Mouse (Mus musculus): ENCODE data around the gene Rif1. TPM values are rescaled to one million over a fixed set of nuclear protein-coding genes. Genes with fewer than 3 reads are reported as not detected.
A peak's percentile ranks its signal among the peaks of the same experiment; 100 is the strongest.
"Not testable (repeated sequence)": the region's sequence is repeated elsewhere in the genome, so short reads cannot be mapped to it uniquely, and the experiment has no call there.

The Rif1 gene
- total and polyA plus RNA-seq, 2 experiments = 1.1 to 13.3 TPM

DNA sequence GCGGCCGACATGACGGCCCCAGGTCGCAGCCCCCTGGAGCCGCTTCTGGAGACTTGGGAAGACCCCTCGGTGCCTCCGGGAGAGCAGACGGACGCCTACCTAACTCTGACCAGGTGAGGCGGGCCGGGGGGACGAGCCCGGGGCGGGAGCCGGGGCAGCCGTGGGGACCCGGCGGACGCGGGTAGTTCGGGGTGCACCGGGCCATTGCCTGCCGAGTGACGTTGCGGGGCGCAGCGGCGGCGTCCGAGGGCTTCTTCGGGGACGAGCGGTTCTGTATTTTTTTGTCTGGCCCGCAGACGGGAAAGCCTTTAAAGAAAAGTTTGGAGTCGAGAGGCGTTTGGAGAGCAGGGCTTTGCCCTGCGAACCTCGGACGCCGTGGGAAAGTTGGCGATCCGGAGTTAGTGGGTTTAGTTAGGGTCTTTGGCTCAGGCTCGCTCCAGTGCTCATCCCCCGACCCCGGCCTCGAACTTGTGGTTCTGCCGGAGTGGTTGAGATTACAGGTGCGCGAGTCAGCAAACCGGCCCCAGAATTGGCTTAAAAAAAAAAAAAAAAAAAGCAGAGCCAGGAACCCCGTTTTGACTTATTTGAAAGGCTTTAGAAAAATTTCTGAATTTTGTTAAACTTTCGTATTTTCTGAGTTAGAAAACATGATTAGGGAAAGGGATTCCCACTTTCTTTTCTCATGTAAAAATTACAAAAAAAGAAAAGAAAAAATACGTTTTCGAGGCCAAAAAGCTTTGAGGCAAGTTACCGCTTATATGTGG lies 691 bp downstream of the Rif1 start:
- TF ChIP-seq CTCF (IDR thresholded peaks at IDR 0.05; ENCODE audit: low read depth, low read length) (no peak), POLR2A (IDR thresholded peaks at IDR 0.05; ENCODE audit: extremely low read depth, insufficient read depth, low read length) (no peak)
- no peaks in the 10 kb centered on the region for H3K27me3 ChIP-seq (ENCODE audit: control insufficient read depth, insufficient read depth, low read length)
- H3K9ac ChIP-seq (ENCODE audit: low read depth, low read length) = peak overlapping the region; percentile 94
- 2% methylated on average over 56 of the region's 56 CpGs for whole genome bisulfite sequencing
- no peak for DNase-seq (ENCODE audit: extremely low read depth, low read depth, low spot score)
- H3K4me1 ChIP-seq (ENCODE audit: control insufficient read depth, insufficient read depth, low read length) = peaks cover 6% of the 10 kb centered on the region
- peak overlapping the region; percentile 63 for H3K27ac ChIP-seq (replicated peaks; ENCODE audit: insufficient read depth, low read depth, low read length)
- peaks cover 11% of the 10 kb centered on the region for H3K36me3 ChIP-seq (ENCODE audit: control insufficient read depth, insufficient read depth, low read length)
- no peaks in the 10 kb centered on the region; the same call in 1 of the 2 replicates for H3K79me2 ChIP-seq (ENCODE audit: control insufficient read depth, insufficient read depth, low read length)
- H3K4me3 ChIP-seq (ENCODE audit: insufficient read depth, low read depth, low read length) = peak overlapping the region; percentile 93

GRCm38 (mm10) chr2:52078666-52079065 lies 6.0 kb downstream of the Rif1 start:
- H3K4me3 ChIP-seq (ENCODE audit: insufficient read depth, low read depth, low read length) = no peak overlapping the region
- TF ChIP-seq CTCF (IDR thresholded peaks at IDR 0.05; ENCODE audit: low read depth, low read length) (no peak), POLR2A (IDR thresholded peaks at IDR 0.05; ENCODE audit: extremely low read depth, insufficient read depth, low read length) (no peak)
- no peak overlapping the region for H3K27ac ChIP-seq (replicated peaks; ENCODE audit: insufficient read depth, low read depth, low read length)
- H3K4me1 ChIP-seq (ENCODE audit: control insufficient read depth, insufficient read depth, low read length) = peaks cover 2% of the 10 kb centered on the region; the same call in 1 of the 2 replicates
- peaks cover 39% of the 10 kb centered on the region for H3K36me3 ChIP-seq (ENCODE audit: control insufficient read depth, insufficient read depth, low read length)
- DNase-seq (ENCODE audit: extremely low read depth, low read depth, low spot score) = no peak
- H3K9ac ChIP-seq (ENCODE audit: low read depth, low read length) = no peak overlapping the region
- WGBS = 100% methylated on average over 2 of the region's 2 CpGs
- H3K27me3 ChIP-seq (ENCODE audit: control insufficient read depth, insufficient read depth, low read length) = no peaks in the 10 kb centered on the region
- H3K79me2 ChIP-seq (ENCODE audit: control insufficient read depth, insufficient read depth, low read length) = peaks cover 3% of the 10 kb centered on the region; the same call in 1 of the 2 replicates

DNA sequence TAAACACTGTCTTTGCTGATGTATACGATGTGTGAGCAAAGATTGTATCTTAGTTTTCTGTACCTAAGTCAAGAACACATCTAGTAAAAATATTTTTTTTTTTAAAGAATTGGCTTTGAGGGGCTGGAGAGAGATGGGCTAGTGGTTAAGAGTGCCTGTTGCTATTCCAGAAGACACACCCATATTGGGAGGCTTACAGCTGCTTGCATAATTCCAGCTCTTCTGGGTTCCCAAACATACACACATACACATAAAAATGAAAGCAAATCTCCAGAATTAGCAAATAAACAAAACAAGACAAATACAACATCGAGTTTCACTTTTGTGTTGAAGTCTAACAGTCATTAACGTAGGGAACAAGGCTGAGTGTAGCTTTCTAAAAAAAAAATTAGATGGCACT lies 11.4 kb downstream of the Rif1 start:
- 49% methylated on average over 3 of the region's 3 CpGs for WGBS
- DNase-seq (ENCODE audit: extremely low read depth, low read depth, low spot score) = peak; percentile 37
- H3K36me3 ChIP-seq (ENCODE audit: control insufficient read depth, insufficient read depth, low read length) = peaks cover 44% of the 10 kb centered on the region
- no peak overlapping the region for H3K4me3 ChIP-seq (ENCODE audit: insufficient read depth, low read depth, low read length)
- H3K79me2 ChIP-seq (ENCODE audit: control insufficient read depth, insufficient read depth, low read length) = no peaks in the 10 kb centered on the region; the same call in 1 of the 2 replicates
- no peak overlapping the region for H3K9ac ChIP-seq (ENCODE audit: low read depth, low read length)
- no peaks in the 10 kb centered on the region for H3K27me3 ChIP-seq (ENCODE audit: control insufficient read depth, insufficient read depth, low read length)
- H3K27ac ChIP-seq (replicated peaks; ENCODE audit: insufficient read depth, low read depth, low read length) = no peak overlapping the region
- TF ChIP-seq POLR2A (IDR thresholded peaks at IDR 0.05; ENCODE audit: extremely low read depth, insufficient read depth, low read length) (no peak), CTCF (IDR thresholded peaks at IDR 0.05; ENCODE audit: low read depth, low read length) (no peak)
- H3K4me1 ChIP-seq (ENCODE audit: control insufficient read depth, insufficient read depth, low read length) = no peaks in the 10 kb centered on the region

DNA sequence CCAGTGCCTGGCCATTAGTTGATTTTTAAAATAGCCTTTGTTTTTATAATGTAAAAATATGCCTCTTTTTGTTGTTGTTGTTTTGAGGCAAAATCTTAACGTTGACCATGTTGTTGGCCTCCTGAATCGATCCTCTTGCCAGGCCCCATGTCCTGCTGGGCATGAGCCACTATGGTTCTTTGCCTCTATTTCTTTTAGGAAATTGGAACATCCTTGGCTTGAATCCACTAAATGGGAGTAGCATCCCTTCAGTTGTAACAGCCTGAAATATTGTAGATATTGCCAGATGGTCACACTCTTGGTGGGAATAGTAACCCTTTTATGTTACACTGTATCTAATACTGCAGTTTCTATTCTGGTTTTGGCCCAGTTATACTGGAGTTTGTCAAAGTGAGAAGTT lies 11.9 kb downstream of the Rif1 start:
- H3K79me2 ChIP-seq (ENCODE audit: control insufficient read depth, insufficient read depth, low read length) = no peaks in the 10 kb centered on the region; the same call in 1 of the 2 replicates
- no peaks in the 10 kb centered on the region for H3K27me3 ChIP-seq (ENCODE audit: control insufficient read depth, insufficient read depth, low read length)
- H3K27ac ChIP-seq (replicated peaks; ENCODE audit: insufficient read depth, low read depth, low read length) = no peak overlapping the region
- H3K4me1 ChIP-seq (ENCODE audit: control insufficient read depth, insufficient read depth, low read length) = no peaks in the 10 kb centered on the region
- WGBS = 63% methylated on average over 2 of the region's 2 CpGs
- no peak overlapping the region for H3K4me3 ChIP-seq (ENCODE audit: insufficient read depth, low read depth, low read length)
- peaks cover 46% of the 10 kb centered on the region for H3K36me3 ChIP-seq (ENCODE audit: control insufficient read depth, insufficient read depth, low read length)
- H3K9ac ChIP-seq (ENCODE audit: low read depth, low read length) = no peak overlapping the region
- TF ChIP-seq POLR2A (IDR thresholded peaks at IDR 0.05; ENCODE audit: extremely low read depth, insufficient read depth, low read length) (no peak), CTCF (IDR thresholded peaks at IDR 0.05; ENCODE audit: low read depth, low read length) (no peak)
- no peak for DNase-seq (ENCODE audit: extremely low read depth, low read depth, low spot score)

DNA sequence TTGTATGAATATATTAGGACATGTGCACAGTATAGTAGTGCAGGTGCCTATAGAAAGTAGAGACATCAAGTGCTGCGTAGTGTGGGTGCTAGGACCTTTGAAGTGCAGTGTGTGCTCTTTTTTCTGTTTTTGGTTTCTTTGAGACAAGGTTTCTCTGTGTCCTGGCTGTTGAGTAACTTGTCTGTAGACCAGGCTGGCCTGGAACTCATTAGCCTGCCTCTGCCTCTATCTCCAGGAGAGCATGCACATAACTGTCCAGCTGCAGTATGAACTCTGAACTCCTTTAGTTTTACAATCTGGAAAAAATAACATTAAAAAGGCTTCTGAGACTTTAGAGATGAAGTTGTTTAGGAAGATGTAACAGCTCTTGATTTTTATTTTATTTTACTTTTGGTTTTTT lies 41.5 kb downstream of the Rif1 start:
- Histone ChIP-seq H3K9ac (ENCODE audit: low read depth, low read length) (no peak overlapping the region), H3K4me1 (ENCODE audit: control insufficient read depth, insufficient read depth, low read length) (no peaks in the 10 kb centered on the region), H3K4me3 (ENCODE audit: insufficient read depth, low read depth, low read length) (no peak overlapping the region), H3K79me2 (ENCODE audit: control insufficient read depth, insufficient read depth, low read length) (no peaks in the 10 kb centered on the region), H3K27me3 (ENCODE audit: control insufficient read depth, insufficient read depth, low read length) (no peaks in the 10 kb centered on the region), H3K27ac (replicated peaks; ENCODE audit: insufficient read depth, low read depth, low read length) (no peak overlapping the region), H3K36me3 (ENCODE audit: control insufficient read depth, insufficient read depth, low read length) (peaks cover 65% of the 10 kb centered on the region)
- DNase-seq (ENCODE audit: extremely low read depth, low read depth, low spot score) = no peak
- TF ChIP-seq CTCF (IDR thresholded peaks at IDR 0.05; ENCODE audit: low read depth, low read length) = no peak
- TF ChIP-seq POLR2A (IDR thresholded peaks at IDR 0.05; ENCODE audit: extremely low read depth, insufficient read depth, low read length) = no peak
- 97% methylated on average over 1 of the region's 1 CpGs for WGBS

- 97% methylated on average over 20 of the region's 20 CpGs for WGBS
- H3K27ac ChIP-seq (replicated peaks; ENCODE audit: insufficient read depth, low read depth, low read length); H3K4me3 ChIP-seq (ENCODE audit: insufficient read depth, low read depth, low read length); DNase-seq (ENCODE audit: extremely low read depth, low read depth, low spot score); H3K9ac ChIP-seq (ENCODE audit: low read depth, low read length); H3K79me2 ChIP-seq (ENCODE audit: control insufficient read depth, insufficient read depth, low read length); H3K4me1 ChIP-seq (ENCODE audit: control insufficient read depth, insufficient read depth, low read length); H3K27me3 ChIP-seq (ENCODE audit: control insufficient read depth, insufficient read depth, low read length): not testable (repeated sequence)
- peaks cover 13% of the 10 kb centered on the region; the same call in 1 of the 2 replicates for H3K36me3 ChIP-seq (ENCODE audit: control insufficient read depth, insufficient read depth, low read length)
Measured at GRCm38 (mm10) chr2:52131370-52131769, 58.7 kb downstream of the Rif1 start.
